Mouse (Mus musculus) frontal cortex, adult 2 months (tissue): ENCODE measurements around the gene Mmrn2. TPM values are rescaled to one million over a fixed set of nuclear protein-coding genes. Genes with fewer than 3 reads are reported as not detected.
A peak's percentile ranks its signal among the peaks of the same experiment; 100 is the strongest.
"Not testable (repeated sequence)": the region's sequence is repeated elsewhere in the genome, so short reads cannot be mapped to it uniquely, and the experiment has no call there.

Source experiments
- DNase-seq, 2 experiments: peaks; one replicate each; pipeline ENCODE4 v3.0.0; 2022; ENCODE audit warnings: low spot score in 1 of 2; ENCODE audit errors: extremely low spot score in 1 of 2
- polyA plus RNA-seq: library from polyadenylated mRNA; depleted of rRNA; stranded (reverse); fragments of >200 nt; gene quantifications from 2 replicates; pipeline ENCODE4 v1.2.3, GENCODE M21; 2012

The Mmrn2 gene
- polyA plus RNA-seq, 1 experiment = 2.9 TPM

DNA sequence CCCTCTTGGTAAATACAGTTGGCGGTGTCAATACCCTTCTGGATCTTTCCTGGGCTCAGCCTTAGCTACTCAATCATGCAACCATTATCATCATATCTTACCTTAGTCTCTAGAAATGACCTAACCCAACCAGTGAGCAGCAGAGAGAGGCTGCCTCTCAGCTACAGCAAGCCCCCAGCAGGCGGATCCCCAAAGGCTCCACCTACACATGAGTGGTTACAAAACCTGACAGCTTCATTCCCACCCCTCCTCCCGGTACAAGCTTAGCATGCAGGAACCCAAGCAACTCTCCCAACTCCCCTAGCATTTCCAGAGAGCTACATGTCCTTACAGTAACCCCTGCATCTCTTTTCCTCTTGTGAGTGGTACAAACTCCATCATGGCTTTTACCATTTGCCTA, 24.8 kb downstream of the Mmrn2 start:
- DNase-seq = no peak

DNA sequence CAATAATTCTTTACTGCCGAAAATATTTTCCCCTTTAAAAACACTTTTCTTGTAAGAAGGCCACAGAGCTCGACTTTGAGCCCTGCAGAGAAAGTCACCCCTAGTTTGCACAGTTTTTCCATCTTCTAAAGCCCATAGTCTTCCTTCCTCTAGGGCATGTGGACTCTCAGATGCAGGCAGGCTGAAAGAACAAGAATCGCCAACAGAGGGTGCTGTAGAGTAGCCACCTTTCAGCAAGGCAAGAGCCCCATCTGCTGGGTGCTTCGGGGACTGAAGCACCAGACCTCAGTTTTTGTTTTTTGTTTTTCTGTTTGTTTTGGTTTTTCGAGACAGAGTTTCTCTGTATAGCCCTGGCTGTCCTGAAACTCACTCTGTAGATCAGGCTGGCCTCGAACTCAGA, 25.9 kb downstream of the Mmrn2 start:
- peak; percentile 21 to 87 for DNase-seq

DNA sequence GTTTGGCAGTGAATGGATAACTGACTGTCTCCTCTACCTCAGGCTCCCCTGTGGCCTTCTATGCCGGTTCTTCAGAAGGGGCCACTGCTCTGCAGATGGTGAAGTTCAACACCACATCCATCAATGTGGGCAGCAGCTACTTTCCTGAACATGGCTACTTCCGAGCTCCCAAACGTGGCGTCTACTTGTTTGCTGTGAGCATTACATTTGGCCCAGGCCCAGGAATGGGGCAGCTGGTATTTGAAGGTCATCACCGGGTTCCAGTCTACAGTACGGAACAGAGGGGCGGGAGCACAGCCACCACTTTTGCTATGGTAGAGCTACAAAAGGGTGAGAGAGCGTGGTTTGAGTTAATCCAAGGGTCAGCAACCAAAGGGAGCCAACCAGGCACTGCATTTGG, 27.6 kb downstream of the Mmrn2 start:
- no peak for DNase-seq

DNA sequence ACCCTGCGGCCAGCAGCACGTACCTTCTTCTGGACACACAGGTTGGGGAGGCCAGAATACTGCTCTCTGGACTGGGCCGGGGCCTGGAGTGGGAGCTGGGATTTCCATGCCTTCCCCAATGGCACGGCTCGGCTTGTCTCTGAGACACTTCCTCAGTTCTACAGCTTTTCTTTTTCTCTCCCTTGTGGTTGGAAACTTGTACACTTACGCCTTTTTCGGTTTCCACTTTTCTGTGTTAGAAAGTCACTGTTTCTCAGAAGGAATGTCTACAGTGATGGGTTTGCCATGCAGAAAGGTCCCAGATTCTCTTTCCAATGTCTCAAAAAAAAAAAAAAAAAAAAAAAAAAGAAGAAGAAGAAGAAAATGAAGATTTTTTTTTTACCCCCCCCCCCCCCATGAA, 28.2 kb downstream of the Mmrn2 start:
- no peak for DNase-seq

DNA sequence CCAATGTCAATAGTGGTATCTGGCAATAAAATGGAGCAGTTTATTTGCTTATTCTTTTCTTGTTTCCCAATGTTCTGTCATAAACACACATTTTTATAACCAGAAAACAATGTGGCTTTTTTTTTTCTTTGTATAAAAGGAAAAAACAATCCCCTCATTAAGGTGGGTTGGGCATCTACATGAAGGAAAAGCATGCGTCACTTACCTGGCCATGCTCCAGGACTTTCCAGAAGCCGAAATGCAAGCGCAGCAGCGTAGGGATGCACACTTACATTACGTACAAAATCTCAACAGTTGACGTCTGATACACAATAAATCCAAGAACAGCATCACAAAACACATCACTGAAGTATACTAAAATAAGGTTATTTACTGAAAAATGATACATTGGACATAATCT, 35.5 kb downstream of the Mmrn2 start:
- DNase-seq = no peak

DNA sequence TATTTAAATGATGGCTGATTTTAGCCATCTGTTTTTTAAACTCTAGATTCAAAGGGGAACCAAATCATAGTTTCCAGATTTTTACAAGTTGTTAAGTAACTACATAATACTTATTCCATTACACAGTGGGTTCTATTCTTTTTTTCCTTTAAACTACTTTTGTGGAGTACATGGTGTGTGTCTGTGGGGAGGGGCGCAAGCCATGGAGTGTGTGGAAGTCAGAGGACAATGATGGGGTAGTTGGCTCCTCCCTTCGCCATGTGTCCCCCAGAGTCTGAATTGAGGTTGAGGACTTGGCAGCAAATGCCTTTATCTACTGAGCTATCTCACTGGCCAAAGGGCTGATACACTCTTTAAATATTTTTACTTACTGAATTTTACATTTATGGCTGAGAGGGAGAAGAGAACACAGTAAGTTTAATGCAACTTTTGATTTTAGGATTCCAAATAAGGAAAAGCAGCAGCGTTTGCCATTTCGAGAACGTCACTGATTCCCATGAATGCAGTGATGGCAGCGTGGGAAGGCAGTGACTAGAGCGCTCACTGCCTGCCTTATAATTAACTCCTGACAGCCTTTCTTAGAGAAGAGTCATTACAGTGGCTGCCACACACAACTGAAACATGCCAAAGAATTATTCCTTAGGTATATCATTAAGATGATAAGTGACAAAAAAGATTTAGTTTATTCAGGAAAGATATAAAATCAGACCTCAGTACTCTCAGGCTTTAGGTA, 37.1 kb downstream of the Mmrn2 start:
- DNase-seq = peak in 1 of 2 experiments; percentile 25

DNA sequence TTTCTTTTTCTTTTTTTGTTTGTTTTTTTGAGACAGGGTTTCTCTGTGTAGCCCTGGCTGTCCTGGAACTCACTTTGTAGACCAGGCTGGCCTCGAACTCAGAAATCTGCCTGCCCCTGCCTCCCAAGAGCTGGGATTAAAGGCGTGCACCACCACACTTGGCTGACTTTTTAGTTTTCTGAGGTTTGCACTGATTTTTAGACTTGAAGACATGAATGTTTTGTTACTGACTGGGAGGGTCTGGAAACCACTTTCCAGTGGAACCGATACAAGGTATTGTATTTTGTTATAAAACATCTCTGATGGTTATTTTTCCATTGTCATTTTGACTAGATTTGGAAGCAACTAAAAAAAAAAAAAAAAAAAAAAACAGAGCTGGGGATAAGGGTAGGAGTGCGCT, 41.7 kb downstream of the Mmrn2 start:
- DNase-seq = not testable (repeated sequence)

DNA sequence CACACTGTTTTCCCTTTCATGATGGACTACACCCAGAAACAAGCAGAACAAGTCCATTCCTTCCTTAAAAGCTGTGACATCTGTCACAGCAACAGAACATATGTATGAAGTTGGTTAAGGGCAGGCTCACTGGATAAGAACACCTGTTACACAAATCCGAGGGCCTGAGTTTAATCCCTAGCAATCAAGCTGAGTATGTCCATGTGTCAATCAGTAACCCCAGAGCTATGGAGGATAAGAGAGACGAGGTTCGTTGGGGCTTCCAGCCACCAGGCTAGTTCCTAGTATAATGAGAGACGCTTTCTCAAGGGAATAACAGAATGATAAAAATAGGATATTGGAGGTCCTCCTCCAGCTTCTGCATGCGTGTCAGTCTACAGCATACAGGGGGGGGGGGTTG, 42.2 kb downstream of the Mmrn2 start:
- DNase-seq = no peak

DNA sequence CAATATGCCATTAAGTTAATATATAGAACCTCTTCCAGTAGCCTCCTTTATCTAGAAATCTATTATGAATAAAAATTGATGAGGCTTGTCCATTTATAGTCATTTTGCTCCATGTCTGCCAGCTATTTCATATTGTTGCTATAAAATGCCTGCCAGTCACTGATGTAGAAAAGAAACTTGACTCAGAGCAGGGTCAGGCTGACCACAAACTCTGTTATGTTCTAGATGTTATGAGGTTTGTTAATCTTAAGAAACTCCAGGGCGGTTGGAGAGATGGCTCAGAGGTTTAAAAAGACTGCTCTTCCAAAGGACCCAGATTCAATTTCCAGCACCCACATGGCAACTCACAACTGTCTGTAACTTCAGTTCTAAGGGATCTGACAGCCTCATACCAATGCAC, 45.8 kb downstream of the Mmrn2 start:
- DNase-seq = no peak

DNA sequence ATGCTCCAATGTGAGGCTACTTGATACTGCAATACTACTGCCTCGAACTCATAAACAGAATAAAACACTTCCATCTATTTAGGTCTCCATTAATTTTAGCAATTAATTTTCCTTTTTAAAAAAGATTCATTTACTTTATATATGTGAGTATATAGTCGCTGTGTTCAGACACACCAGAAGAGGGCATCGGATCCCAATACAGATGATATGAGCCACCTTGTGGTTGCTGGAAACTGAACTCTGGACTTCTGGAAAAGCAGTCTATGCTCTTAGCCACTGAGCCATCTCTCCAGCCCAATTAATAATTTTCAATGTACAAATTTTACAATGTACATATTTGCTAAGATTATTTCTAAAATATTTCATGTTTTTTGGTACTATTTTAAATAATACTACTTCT, 53.0 kb downstream of the Mmrn2 start:
- DNase-seq = no peak

DNA sequence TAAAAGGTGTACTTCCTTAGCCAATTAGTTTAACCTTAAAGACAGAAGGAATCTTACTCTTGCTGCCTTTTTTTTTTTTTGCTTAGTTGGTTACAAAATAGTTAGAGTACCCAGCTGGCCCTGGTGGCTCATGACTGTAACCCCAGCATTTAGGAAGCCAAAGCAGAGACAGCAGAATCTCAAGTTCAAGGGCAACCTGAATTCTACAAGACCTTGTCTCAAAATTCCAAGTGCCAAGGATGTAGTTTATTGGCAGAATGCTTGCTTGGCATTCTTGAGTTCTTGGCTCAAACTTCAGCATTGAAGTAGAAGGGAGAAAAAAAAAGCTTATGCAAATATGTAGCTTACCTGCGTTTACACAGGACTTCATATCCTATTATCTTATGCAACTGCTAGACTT, 53.8 kb downstream of the Mmrn2 start:
- DNase-seq = no peak

DNA sequence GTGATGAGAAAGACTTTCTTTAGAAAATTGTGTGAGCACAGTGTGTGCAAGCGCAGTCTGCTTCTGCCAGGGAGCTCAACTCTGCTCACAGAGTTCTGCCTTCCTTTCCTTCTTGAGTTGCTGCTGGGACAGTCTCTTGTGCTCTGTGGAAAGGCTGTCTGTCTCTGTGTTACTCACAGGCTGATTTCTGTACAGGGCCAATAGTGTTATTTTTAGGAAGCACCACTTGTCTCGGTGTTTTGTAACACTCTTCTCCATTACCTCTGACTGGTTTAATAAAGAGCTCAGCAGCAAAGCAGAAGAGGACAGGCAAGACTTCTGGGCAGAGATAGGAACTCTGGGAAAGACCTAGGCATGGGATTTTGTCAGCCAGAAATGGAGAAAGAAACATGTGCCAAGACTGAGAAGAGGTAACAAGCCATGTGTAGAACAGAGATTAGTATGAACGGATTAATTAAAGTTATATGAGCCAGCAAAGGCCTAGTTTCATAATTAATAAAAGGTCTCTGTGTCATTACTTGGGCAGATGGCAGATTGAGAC, 65.3 kb downstream of the Mmrn2 start:
- DNase-seq = no peak

DNA sequence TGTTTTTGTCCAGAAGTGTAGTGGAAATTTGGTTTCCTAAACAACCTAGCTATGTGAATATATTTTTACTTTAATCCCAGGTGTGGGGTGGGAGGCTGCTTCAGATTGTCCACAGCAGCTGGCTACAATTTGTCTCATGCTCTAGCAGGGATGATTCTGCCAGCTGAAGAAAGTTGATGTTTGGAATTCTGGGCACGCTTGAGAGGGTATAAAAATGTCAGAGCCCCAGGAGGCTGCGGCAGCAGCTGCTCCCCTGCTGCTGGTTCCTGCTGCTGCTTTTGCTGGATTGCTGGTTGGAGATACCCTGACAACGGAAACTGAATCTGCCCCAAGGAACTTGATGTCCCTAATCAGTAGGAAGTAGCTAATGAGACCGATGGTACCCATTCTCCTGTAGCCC, 67.3 kb downstream of the Mmrn2 start:
- DNase-seq = no peak

DNA sequence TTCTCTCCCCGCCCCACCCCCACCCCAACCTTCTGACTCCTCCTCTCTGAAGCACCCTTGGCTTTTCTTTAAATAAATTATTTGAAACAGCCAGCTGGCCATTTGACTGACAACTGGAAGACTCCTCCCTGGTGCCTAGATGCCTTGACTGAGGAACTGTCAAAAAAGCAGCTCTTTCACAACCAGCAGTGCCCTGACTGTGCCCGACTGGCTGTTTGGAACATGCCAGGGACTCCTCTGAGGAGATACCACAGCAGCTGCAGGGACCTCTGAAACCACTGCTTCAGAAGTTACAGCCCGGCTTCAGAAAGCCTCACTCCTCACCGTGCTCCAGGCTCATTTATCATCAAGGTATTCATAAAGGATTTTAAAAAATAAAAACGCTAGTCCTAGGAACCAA, 69.1 kb downstream of the Mmrn2 start:
- no peak for DNase-seq

DNA sequence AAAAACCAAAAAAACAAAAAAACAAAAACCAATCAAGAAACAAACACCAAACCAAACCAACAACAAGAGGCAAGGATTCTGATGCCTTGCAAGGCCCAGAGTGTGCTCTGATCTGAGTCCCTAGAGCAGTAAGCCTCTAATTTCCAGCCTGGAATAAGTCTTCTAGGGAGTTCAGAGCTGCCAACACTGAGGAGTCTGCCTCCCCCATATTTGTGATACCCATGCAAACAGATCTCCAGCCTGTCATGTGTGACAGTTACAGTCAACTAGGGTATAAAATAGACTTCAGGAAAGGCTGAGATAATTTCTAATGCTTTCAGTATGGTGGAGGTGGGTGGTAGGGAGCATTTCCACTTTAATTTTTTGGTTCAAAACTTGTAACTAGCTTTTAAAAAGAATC, 69.7 kb downstream of the Mmrn2 start:
- DNase-seq = no peak

DNA sequence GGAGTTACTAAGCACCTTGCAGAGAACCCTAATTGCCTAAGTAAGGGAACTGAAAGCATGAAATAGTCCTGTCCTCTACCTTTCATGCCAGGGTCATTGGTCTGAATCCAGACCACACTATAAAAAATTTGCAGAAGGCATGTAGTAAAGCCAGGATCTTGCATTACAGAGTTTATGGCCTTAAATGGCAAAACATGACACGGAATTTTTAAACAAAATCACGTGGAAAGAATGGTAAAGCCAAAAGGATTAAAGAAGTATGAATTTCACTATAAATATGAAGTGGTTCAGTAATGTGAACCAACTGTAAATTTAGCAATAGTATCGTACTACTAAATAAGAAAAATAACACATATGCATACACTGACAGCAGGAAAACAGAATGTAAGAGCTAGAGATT, 70.1 kb downstream of the Mmrn2 start:
- no peak for DNase-seq

DNA sequence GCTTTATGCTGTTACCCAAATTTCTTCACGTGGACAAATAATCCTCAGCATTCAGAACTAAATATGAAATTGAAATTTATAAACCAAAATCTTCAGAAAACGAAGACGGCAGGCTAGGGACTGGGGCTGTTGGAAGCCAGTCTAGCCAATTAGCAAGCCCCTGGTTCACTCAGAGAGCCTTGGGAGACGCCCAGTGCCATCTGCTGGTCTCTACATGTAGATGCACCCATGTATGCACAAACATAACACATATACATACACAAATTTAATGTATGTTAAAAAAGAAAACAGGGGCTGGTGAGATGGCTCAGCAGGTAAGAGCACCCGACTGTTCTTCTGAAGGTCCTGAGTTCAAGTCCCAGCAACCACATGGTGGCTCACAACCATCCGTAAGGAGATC, 71.4 kb downstream of the Mmrn2 start:
- no peak for DNase-seq

DNA sequence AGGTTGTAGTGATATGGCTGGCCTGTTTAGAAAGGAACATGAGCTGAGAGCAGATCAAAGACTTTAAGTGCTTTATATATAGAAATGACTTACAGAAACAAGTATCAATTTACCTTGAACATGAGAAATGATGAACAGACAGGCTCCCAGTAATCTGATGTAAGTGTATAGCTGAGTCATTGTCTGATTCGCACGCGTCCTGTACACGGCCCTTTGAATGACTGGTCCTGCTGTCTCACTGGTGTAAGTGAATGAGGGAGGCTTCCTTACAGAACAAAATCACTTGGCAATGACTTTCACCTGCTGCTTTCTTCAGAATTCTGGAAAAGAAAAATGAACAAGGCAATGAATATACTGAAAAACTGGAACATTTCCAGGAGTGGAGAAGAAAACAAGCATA, 72.4 kb downstream of the Mmrn2 start:
- DNase-seq = peak in 1 of 2 experiments; percentile 40

DNA sequence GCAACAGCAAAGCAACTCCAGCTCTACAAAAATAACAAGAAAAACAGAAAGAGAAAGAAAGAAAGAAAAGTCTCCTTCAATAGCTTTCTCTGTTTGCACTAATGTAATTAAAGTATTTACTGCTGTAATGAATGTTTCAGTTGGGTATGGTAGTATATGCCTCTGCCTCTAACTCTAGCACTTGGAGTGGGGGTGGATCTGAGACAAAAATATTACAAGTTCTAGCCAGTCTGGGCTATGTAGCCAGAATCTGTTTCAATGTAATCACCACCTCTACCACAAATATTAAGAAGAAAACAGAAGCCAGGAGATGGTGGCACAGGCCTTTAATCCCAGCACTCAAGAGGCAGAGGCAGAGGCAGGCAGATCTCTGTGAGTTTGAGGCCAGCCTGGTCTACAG, 73.1 kb downstream of the Mmrn2 start:
- DNase-seq = peak in 1 of 2 experiments; percentile 45

DNA sequence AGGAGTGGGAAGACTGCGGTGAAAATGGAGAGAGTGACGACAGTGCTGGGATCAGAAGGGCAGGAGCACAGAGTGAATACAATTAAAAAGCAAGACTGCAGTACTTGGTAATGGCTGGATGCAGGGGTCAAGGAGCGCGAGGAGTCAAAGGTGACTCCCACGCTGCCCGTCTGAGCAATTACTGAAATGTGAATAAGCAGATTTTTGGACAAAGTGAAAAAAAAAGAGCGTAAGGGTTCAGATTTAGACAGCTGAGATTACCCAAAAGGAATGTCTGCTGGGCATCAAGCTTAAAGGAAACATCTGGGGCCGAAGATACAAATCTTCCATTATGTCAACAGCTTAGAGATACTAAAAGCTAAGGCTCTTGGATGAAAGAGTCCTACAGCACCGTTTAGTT, 74.5 kb downstream of the Mmrn2 start:
- no peak for DNase-seq

DNA sequence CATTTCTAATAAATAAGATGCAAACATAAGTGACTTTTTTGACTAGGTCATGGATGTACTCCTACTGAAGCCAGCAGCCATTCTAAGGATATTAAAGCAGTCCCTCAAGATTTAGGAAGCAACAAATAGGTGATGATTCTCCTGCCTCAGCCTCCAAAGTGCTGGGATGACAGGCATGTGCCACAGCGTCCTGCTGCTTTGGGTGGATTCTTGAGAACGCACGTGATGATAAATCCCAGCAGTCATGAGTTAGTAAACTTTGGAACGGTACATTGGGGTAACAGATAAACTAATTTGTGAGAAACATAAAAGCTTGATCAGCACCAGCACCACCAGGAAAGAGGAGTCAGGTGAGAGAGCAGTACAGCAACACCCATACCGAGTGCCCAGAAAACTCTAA, 75.2 kb downstream of the Mmrn2 start:
- DNase-seq = no peak

DNA sequence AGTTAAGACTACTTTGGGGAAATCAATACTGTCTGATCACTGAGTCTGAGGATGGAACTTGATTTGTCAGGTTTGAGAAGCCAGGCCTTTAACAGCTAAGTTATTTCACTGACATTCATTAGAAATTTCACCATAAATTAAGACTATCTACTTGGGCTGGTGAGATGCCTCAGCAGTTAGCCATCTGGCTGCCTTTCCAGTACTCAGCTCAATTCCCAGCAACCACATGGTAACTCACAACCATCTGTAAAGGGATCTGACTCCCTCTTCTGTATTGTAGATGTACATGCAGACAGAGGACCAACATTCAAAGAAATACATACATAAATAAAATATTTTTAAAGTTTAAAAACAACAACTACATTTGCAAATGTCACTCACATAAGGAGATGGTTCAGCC, 76.6 kb downstream of the Mmrn2 start:
- DNase-seq = no peak

DNA sequence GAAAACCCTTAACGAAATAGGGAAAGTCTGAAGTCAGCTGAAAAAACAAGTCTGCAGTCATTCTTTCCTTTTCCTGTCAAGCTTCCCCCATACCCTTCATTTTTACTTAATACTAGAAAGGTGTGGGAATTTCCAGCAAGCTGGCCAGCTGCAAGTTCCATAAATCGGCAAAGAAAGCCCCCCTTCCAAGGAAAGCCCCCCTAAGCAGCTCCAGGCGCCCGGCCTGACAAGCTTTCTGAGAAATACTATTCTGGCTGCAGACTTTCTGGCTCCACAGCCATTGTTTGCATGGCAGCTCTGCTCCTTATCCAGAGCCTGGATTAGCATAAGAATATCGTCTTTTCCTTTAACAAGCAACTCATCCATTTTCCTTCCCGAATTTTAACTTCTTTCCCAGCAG, 78.4 kb downstream of the Mmrn2 start:
- no peak for DNase-seq
